Mouse (Mus musculus) naive thymus-derived CD4-positive, alpha-beta T cell, adult 2 months (primary cell): ENCODE results near the gene Pelo.

Experiments used
- DNase-seq: peaks from one replicate; pipeline ENCODE4 v3.0.0-alpha.2; 2011; ENCODE audit warnings: low read depth

Pelo gene

DNA sequence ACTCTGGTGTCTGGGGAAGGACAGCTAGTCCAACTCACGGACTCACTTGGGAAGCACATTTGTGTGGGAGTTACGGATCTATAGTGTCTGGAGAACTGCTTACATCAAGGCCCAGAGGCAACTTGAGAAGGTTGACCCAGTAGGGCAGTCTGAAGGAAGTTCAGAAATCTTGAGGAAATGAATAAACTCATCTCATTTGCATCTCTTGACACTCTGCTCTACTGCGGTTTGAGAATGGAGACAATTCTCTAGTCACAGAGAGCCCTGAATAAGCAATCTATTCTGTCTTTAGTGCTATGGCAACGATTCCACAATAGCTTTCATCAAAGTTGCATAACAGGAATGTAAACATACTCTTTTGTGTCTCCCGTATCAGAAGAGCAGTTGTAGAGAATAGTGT is 7.0 kb upstream of the Pelo start:
- no peak for DNase-seq

DNA sequence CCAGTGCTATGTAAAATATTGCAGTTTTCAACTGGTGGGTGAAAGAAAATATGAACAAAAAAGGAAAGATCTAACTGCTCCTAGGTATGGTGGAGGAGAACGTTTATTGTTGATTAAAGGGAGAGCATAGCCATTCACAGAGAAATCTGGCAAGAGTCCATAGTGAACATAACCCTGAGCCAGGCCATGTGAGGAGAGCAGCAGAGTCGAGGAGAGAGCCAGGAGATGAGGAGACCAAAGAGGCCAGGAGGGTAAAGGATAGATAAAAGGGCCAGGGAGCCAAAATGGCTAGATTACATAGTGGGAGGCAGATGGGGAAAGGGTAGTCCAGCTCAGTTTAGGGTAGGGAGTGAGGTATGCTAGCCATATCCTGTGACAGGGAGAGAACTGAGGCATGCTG is 6.2 kb upstream of the Pelo start:
- DNase-seq: no peak

DNA sequence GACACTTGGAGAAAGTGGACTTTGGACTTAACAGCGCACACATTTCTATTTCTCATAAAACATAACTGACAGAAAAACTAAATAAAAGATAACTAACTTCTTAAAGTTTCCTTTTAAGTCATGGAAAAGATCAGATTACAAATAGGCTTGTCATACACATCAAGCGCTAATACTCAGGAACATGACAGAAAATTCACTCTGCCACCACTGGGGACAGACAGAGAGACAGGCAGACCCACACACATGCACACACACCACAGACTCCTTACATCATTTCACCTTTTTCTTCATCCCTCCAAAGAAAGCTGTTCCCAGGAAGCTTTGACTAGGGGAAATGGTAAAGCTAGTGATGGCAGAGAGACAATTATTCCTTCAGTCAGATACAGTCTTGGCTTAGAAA is 5.4 kb upstream of the Pelo start:
- no peak for DNase-seq

DNA sequence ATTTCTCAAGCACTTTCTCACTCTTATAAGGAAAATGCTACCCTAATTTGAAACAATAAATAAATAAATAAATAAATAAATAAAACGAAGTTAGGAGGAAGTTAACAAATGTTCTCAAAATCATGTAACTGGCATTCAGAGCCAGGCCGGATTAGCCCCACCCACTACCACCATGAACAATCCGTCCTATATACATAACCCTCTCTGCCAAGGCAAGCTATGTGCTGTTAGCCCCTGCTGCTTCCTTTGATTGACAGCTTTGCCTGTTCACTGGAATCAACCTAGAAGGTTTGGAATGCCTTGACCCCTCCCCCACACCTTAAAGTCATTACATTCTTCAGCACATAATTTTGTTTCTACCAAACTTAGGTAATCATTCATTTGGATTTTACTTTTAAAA is 1.5 kb upstream of the Pelo start:
- DNase-seq: no peak

DNA sequence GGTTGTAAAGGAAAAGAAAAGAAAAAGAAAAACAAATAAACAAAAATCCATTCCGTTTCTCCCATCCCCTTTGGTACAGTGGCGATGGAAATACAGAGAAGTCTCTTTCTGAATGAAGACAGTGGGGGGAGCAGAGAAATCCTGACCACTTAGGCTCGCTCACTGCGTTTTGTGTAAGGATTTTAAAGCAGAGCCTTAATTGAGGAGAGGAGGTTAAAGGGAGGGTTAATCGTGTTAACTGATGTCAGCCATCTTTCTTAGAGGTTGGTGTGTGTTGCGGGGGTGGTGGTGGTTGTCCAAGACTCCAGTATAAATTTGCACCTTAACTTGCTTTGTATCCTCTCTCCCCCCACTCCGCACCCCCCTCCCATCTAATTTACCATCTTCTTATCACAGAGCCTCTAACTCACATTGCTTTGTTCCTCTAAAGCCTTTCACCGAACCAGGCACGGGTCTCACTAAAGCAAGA is 1.0 kb upstream of the Pelo start:
- peak; percentile 24 for DNase-seq

DNA sequence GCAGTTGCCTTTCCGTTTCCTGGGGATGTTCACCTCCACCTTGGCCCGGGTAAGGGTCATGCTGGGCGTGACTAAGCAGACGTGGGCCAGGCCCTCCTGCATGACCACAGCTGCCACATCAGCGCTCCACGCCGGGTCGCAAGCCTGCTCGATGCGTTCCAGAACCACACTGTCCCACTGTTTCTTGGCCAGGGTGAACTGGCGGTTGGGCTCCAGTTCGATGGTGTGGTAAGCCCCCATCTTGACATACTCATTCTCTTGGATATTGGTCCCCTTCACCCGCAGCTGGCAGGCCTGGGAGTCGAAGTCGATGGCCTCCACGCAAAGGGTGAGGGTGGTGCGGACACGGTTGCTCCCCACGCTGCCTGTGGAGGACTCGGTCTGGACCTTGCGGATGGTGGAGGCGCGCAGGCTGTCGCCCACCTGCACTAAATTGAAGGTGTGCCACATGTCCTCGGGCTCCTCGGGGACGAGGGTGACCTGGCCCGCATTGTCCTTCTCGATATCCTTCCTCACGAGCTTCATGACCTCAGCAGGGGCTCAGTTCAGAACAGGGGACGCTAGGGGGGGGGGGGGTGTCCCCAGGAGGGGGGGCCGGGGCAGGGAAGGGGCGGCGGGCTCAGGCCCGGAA is 476 bp downstream of the Pelo start:
- no peak for DNase-seq

DNA sequence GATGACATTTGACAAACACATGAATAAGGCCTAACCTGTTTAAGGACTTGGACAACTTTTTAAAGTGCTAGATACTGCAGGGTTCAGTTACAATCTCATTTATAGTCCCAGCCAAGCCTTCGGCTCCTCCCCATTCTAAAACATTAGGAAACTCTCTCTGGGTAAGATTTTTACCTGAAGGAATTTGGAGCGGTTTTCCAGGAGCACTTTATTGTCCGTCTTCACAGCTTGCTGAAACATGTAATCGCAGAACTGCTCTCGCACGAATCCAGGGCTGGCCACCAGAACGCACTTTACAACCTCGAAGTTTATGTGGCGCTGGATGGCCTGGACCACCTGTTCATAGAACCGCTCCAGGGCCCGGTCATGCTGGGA is 979 bp downstream of the Pelo start:
- no peak for DNase-seq

DNA sequence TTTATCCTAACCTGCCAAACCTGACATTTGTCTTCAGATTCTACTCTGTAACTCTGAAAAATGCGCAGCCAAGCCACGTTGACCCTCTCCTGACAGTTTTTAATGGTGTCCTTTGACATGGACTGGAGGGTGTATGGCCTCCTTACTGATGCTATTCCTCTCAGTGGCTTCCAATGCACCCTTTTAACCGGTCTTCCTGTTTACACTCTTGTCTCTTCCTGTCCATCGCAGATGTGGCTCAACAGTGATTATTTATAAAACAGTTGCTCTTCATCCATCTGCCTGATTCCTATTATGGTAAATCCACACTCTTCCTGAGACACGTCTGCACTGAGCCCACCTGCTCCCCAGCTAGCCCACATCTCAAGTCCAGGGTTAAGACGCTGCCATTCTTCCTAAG is 4.0 kb downstream of the Pelo start:
- DNase-seq: no peak

DNA sequence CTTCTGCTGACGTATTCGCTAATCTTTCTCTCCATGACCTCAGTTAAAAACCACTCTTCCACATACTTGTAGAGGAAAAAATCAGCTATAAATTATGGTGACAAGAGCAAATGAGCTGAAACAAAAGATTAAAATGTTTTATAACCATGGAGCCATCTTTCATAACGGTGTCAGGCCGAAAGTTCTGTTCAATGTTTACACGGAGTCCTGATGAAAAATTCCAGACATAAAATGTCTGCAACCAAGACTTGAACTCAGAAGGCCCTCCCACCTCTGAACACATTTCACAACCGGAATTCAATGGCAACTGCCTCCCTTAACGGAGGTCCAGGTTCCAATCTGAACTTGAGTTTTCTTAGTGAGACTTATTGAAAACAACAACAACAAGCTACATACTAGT is 7.6 kb downstream of the Pelo start:
- DNase-seq: no peak

DNA sequence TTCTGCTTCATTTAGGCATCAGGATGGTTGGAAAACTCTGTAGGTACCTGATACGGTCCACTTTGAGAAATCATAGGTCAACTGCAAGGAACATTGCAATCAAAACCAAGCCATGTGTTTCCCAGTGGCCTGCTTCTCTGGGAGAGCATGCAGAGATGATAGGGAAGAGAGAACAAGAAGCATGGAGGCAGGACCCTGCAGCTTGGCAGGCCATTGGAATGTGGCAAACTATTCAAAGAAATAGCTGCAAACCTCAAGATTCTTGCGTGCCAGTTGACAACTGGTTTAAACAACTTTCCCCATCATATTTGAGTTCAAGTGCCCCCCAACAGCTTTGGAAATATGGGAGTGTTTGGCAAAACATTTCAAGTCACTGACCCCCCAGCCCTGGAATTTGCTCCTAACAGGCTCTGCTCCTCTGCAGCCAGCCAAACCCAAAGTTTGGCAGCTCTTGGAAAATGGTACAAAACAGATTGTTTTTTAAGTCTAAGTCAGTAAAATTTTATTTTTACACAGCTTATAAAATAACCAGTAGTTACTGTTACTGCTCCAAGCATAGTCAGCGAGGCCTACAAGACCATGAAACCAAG is 9.9 kb downstream of the Pelo start:
- DNase-seq: no peak

DNA sequence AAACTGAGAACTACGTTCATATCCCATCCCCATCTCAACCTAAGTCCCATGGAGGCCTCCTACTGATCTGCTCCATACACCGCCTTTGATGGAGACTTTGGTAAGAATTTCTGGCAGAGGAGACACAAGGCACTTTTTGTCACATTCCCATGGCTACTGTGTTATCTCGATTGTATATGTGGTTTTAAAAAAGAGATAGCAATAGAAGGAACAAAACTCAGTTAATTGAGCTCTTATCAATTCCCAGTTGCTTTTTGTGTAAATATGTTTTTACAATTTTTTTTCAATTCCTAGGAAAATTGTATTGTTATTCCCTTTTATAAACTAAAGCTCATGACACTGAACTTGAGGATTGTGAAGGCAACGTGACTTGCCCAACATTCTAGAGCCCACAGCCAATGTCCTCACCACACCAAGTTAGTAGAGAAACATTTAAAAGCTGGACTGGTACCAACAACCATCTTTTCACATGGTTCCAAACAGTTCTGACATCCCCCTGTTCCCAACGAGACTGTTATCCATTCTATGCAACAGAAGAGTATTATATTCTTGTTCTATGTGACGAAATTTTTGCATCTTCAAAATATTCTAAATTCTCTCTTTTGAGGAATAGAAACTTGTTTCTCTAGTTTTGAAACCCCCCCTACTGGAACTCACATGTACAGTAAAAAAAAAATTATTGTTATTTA is 10.8 kb downstream of the Pelo start:
- DNase-seq: no peak

DNA sequence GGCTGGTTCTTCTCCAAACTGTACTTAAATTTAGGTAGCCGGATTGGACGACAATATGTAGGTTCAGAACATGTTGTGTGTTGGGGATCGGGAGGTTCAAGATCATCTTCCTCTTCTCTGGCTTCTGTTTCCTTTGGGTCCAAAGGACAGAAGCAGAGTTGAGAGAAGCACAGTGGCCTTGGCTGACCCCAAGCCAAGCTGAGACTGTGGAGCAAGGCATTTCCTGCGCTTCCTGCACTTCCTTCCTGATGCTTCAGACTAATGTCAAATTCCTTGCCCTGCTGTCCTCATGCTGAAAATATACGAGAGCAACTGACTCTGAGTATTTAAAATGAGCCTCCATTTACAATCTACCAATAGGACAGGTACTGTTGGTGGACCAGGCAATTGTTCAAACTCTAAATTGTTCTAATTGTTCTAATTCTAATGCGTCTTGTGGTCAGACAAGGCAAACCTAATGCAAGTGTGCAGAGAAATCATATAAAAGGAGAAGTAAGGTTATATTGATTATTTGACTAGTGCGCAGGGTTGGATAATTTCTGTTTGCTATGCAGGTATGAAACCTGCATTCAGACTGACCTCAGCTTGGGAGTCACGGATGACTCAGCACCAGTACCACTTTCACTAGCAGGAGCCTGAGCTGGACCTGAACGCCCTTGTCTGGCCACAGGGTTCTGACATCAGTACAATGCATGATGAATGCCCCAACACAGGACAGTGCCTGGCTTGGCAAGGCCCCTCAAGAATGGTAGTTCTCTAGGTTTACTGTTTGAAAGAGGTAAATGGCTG is 12.4 kb downstream of the Pelo start:
- DNase-seq: no peak

DNA sequence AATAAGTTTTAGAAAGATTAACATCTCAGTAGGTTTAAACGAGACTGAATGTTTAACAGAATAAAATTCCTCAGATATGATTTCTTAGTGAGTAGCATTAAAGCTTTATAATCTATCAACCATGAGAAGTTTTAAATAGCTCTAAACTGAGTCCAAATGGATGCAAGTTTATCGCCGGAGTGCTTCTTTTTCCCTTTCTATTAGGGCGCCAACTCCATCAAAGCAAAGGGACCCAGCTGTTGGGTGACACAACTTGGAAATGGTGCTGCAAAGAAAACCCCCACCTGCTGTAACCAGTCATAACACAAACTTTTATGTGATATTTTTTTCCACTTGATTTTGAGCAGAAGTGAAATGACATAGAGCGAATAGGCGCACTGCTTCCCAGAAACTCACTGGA is 17.6 kb downstream of the Pelo start:
- DNase-seq: no peak

DNA sequence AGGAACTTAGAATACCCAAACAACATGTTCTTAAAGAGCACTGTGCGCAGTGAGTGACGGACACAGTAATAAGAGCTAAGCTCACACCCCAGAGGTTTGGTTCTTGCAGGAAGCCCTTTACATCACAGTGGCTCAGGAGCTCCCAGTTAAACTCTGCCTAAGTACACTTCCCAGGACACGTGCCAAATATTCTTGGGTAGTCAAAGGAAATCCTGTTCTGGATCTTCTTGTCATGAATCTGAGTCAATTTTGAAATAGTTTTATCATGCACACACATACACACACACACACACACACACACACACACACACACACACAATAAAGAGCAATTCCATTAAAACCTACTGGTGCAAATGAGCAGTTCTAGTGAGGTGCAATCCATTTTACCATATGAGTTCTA is 18.6 kb downstream of the Pelo start:
- DNase-seq: no peak

DNA sequence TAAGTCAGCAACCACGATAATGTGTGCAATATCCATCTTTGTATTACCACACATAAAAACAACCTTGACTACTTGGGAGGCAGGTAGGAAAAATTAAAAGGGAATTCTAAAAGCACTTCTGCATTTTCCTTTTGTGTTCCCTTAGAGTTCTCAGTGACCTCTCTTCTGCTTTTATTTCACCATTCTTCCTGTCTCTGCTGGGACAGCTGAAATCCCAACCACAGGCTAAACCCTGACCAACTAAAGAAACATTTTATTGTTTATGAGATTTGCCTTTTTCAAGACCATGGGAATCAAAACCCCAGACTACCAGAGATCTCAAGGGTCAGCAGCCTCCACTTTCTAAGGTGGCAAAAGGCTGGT is 22.0 kb downstream of the Pelo start:
- DNase-seq: no peak

DNA sequence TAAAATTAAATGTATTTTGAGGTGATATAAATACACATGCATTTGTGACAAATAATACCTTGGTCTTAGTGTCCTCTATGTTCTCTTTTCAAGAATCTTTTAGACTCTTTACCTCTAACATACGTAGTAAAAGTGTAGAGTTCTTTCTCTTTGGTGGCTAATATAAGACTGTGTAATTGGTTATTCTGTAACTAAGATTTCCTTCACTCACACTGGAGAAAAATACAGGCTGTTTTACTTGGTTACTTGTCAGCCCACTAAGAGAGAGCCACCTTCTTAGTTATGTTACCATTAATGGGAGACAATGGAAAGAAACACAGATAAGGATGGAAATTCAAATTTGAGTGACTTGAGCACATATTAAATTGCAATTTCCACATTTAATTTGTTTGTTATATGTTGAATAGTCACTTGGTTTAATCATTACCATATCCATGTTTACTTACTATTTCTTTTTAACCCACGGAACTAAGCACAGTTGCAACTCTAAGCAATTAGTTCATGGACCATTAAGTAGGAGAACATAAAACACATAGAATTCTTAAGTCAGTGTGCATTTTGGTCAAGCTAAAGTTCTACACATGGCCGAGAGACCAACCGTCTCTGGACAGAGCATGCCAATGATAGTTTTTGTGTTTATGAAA is 22.5 kb downstream of the Pelo start:
- DNase-seq: no peak

DNA sequence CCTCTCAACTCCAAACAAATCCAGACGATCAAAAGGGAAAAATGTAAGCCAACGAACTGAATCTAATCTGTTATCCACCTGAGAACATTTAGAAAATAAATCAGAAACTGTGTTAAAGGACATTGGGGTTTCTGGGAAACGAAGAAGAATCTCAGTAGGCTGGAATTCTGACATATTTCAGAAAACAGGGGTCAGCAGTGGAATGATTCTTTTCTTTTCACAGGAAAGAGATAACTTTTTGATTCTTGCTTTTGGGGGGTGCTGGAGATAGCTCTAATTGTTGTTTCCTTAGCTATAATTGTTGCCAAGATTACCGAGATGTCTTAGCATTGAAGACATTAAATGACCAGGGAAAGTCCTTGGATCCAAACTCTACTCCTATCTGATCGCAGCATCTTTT is 32.4 kb downstream of the Pelo start:
- DNase-seq: no peak

DNA sequence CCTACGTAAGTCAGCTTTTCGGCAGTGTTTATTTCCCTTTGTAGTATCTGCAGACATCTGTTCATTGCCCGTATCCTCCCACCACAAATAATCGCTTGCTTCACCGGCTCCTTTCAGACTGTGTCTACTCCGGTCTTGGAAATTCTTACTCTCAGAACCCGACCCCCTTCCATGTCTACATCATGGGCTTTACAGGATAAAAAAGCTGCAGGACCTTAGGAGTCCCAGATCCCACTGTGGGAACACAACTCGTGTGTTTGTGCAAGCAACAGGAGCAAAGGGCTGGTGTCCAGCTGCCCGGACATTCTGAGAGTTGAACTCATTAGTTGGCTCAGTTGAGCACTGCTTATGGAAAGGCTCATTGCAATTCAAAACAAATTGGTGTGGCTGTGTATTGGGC is 35.2 kb downstream of the Pelo start:
- no peak for DNase-seq

DNA sequence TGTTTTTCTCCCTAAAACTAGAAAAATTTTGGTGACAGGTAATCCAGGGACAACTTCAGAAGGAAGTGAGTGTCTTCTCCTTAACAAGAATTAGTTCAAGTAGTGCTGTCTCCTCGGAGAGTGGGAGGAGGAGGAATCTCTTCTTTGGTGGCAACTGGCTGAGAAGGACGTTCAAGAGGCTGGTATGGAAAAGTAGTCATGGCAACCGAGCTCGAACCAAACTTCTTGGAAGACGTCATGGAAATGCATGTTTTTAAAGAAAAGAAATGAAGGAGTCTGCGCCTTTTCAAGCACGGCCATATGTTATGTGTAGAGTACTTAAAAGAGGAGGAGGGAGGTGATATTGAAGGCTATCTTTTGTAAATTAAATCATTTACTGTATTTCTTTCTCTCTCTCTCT is 37.4 kb downstream of the Pelo start:
- DNase-seq: no peak

DNA sequence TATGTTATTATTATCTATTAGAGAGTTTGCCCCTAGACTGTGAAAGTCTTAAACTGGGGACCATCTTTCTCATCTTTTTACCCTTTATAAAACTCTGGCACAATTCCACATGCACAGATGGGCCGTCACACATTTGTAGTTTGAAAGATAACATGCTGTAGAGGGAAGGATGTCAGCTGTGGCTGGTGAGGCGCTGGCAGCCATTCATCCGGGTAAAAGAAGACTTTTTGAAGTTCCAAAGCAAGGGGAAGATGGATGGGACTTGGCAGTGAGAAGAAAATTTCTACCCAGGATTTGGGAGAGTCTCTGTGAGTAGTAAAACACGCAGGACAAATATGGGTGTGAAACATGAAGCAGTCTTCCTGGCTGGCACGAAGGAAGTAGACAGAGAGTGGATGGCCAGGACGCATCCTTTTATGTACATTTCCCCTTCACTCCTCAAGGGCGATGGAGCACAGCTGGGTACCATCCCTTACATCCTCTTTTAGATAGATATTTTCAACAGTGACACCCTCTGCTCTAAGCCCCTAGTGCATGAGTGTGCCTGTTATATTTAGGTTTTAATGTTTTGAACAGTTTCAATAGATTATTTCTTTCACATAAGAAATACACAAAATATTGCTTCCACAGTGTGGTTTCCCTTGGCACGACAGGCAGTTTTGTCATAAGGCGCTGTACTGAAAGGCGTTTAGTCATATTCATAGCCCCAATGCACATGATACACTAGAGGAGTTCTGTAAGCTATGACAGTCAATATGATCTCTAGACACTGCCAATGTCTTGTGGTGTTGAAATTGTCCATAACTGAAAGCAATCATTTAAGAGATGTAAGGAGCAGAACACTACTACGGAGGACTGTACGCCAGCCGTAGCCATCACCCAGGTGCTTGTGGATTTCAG is 39.1 kb downstream of the Pelo start:
- DNase-seq: no peak

DNA sequence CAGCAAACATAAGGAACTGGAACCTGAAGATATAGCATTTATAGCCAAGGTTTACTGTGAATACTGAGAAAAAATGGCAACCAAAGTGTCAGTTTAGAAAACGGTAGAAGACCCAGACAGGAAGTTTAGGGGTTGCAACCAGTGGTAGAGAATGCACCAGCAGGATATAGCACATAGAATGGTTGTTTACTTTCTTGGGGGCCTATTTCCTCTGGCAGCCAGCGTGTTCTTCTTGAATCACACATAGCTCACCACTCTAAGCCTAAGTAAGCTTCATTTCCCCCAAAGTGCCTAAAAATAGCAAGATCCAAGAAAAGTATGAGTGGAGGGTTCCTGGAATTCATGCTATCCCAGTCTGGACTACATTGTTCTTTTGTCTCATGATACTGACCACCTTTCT is 47.3 kb downstream of the Pelo start:
- no peak for DNase-seq
